In genomic region chr4:115063518-115064239, GRCm38 (mm10) we compare ENCODE assay signal across 7 mouse cellular contexts. TPM values are rescaled to one million over a fixed set of nuclear protein-coding genes. Genes with fewer than 3 reads are reported as not detected.
A peak's percentile ranks its signal among the peaks of the same experiment; 100 is the strongest.
DNase-seq lines count a peak whose midpoint lies in the region; ATAC-seq lines count a peak whose summit lies in the region.

No protein-coding gene starts in this region.

- H3K4me2 ChIP-seq in lung, embryonic 16.5 days (ENCODE audit: low read depth, low read length), result peak overlapping the region; percentile 75
- peak overlapping the region; percentile 88 for H3K4me2 ChIP-seq in forebrain, embryonic 11.5 days (ENCODE audit: low read depth, low read length, severe bottlenecking)
- H3K4me2 ChIP-seq in limb, embryonic 15.5 days, result peak overlapping the region; percentile 99
- H3K4me2 ChIP-seq in stomach, embryonic 14.5 days (replicated peaks; ENCODE audit: low read depth, low read length), result peak overlapping the region; percentile 91

- H3K4me1 ChIP-seq in lung, embryonic 16.5 days (replicated peaks; ENCODE audit: control insufficient read depth, insufficient read depth, low read length), result peaks cover 9% of the 10 kb centered on the region
- peaks cover 4% of the 10 kb centered on the region; the same call in 1 of the 2 replicates for H3K4me1 ChIP-seq in forebrain, embryonic 11.5 days (replicated peaks; ENCODE audit: control insufficient read depth, insufficient read depth, low read length)
- peaks cover 13% of the 10 kb centered on the region for H3K4me1 ChIP-seq in limb, embryonic 15.5 days
- 0 out of 2 replicates have a peak, but pooled peaks cover 3% of the 10 kb centered on the region for H3K4me1 ChIP-seq in stomach, embryonic 14.5 days (ENCODE audit: control insufficient read depth, insufficient read depth, low read length)

- H3K9me3 ChIP-seq in lung, embryonic 16.5 days (ENCODE audit: control insufficient read depth, low read length), result no peaks in the 10 kb centered on the region
- H3K9me3 ChIP-seq in forebrain, embryonic 11.5 days (ENCODE audit: control insufficient read depth, low read length), result no peaks in the 10 kb centered on the region
- H3K9me3 ChIP-seq in limb, embryonic 15.5 days, result no peaks in the 10 kb centered on the region
- no peaks in the 10 kb centered on the region for H3K9me3 ChIP-seq in stomach, embryonic 14.5 days (ENCODE audit: control insufficient read depth, low read depth, low read length)

- H3K27ac ChIP-seq in lung, embryonic 16.5 days (ENCODE audit: low read length), result no peak overlapping the region
- H3K27ac ChIP-seq in forebrain, embryonic 11.5 days (ENCODE audit: low read depth, low read length), result no peak overlapping the region
- no peak overlapping the region for H3K27ac ChIP-seq in limb, embryonic 15.5 days
- H3K27ac ChIP-seq in stomach, embryonic 14.5 days (ENCODE audit: low read length), result no peak overlapping the region

- ATAC-seq in lung, embryonic 16.5 days (ENCODE audit: low read depth), result no peak
- peak; percentile 22; the same call in 1 of the 2 replicates for ATAC-seq in forebrain, embryonic 11.5 days (replicated peaks; ENCODE audit: low FRiP score)
- ATAC-seq in limb, embryonic 15.5 days (ENCODE audit: insufficient number of reproducible peaks, low FRiP score, low TSS enrichment, low read depth), result no peak
- no peak for ATAC-seq in stomach, embryonic 14.5 days (ENCODE audit: insufficient number of reproducible peaks, insufficient read depth, low FRiP score, low read depth)

- peaks cover 70% of the 10 kb centered on the region for H3K27me3 ChIP-seq in lung, embryonic 16.5 days (ENCODE audit: control insufficient read depth, insufficient read depth, low read depth, low read length)
- H3K27me3 ChIP-seq in forebrain, embryonic 11.5 days (ENCODE audit: control insufficient read depth, insufficient read depth, low read length), result peaks cover 75% of the 10 kb centered on the region
- H3K27me3 ChIP-seq in limb, embryonic 15.5 days, result peaks cover 98% of the 10 kb centered on the region
- peaks cover 66% of the 10 kb centered on the region for H3K27me3 ChIP-seq in stomach, embryonic 14.5 days (ENCODE audit: control insufficient read depth, insufficient read depth, low read length)

- DNase-seq in lung, postnatal 10 days, result no peak
- no peak for DNase-seq in forebrain, embryonic 11.5 days (ENCODE audit: low spot score)
- DNase-seq in gastrocnemius, postnatal 25 days, result no peak
- no peak for DNase-seq in frontal cortex, adult 2 months (ENCODE audit: extremely low spot score in 1 of 2, low spot score in 1 of 2)

- WGBS in lung, embryonic 16.5 days, result 1% methylated on average over 31 of the region's 31 CpGs
- 2% methylated on average over 31 of the region's 31 CpGs for WGBS in forebrain, embryonic 11.5 days
- 2% methylated on average over 31 of the region's 31 CpGs for WGBS in limb, embryonic 15.5 days
- WGBS in stomach, embryonic 14.5 days, result 2% methylated on average over 31 of the region's 31 CpGs

- H3K9ac ChIP-seq in lung, embryonic 16.5 days (ENCODE audit: low read length), result peak overlapping the region; percentile 61
- peak overlapping the region; percentile 9 for H3K9ac ChIP-seq in forebrain, embryonic 11.5 days (ENCODE audit: low read length)
- 0 out of 2 replicates have a peak overlapping the region, but pooled peaks have one; percentile 33 for H3K9ac ChIP-seq in limb, embryonic 15.5 days
- no peak overlapping the region; the same call in 1 of the 2 replicates for H3K9ac ChIP-seq in stomach, embryonic 14.5 days (replicated peaks; ENCODE audit: low read depth, low read length)

- H3K36me3 ChIP-seq in lung, embryonic 16.5 days (ENCODE audit: control insufficient read depth, insufficient read depth, low read length), result no peaks in the 10 kb centered on the region
- H3K36me3 ChIP-seq in forebrain, embryonic 11.5 days (ENCODE audit: control insufficient read depth, insufficient read depth, low read length), result no peaks in the 10 kb centered on the region
- H3K36me3 ChIP-seq in limb, embryonic 15.5 days, result no peaks in the 10 kb centered on the region
- H3K36me3 ChIP-seq in stomach, embryonic 14.5 days (ENCODE audit: control insufficient read depth, insufficient read depth, low read length), result no peaks in the 10 kb centered on the region

- H3K4me3 ChIP-seq in lung, embryonic 16.5 days (ENCODE audit: low read length), result peak overlapping the region; percentile 51
- H3K4me3 ChIP-seq in forebrain, embryonic 11.5 days (ENCODE audit: low read depth, low read length), result peak overlapping the region; percentile 31
- peak overlapping the region; percentile 51 for H3K4me3 ChIP-seq in limb, embryonic 15.5 days
- H3K4me3 ChIP-seq in stomach, embryonic 14.5 days (ENCODE audit: low read depth, low read length), result peak overlapping the region; percentile 44

RNA-seq across cellular contexts. Expression of gene Tal1, which starts 7.5 kb away (rescaled TPM):
- 1.6 and 1.7 TPM in 2 replicates for polyA plus RNA-seq in lung, embryonic 16.5 days (2015; fragmentation: Nextera tagmentation; extraction: Ambion mirVana)
- polyA plus RNA-seq in forebrain, embryonic 11.5 days (2014; fragmentation: Nextera tagmentation; extraction: Ambion mirVana), result 3.4 and 3.7 TPM in 2 replicates
- polyA plus RNA-seq in limb, embryonic 15.5 days (2015; fragmentation: Nextera tagmentation; extraction: Ambion mirVana), result 0.67 and 1.0 TPM in 2 replicates
- polyA plus RNA-seq in stomach, embryonic 14.5 days (2014; fragmentation: Nextera tagmentation; extraction: Ambion mirVana), result 0.55 and 0.97 TPM in 2 replicates
- total RNA-seq in gastrocnemius, postnatal 25 days (2021), result 1 to 10 TPM in 1 of 2 experiments, under 1 TPM in 1; 0.46 to 1.3 TPM
- 1.4 and 1.6 TPM in 2 replicates for polyA plus RNA-seq in frontal cortex, adult 2 months (2012; rRNA removed)

RNA-seq across cellular contexts. Expression of gene Pdzk1ip1, which starts 24.8 kb away (rescaled TPM):
- 33.8 and 37.9 TPM in 2 replicates for polyA plus RNA-seq in lung, embryonic 16.5 days (2015; fragmentation: Nextera tagmentation; extraction: Ambion mirVana)
- 13.8 and 16.2 TPM in 2 replicates for polyA plus RNA-seq in forebrain, embryonic 11.5 days (2014; fragmentation: Nextera tagmentation; extraction: Ambion mirVana)
- 94.4 and 100 TPM in 2 replicates for polyA plus RNA-seq in limb, embryonic 15.5 days (2015; fragmentation: Nextera tagmentation; extraction: Ambion mirVana)
- polyA plus RNA-seq in stomach, embryonic 14.5 days (2014; fragmentation: Nextera tagmentation; extraction: Ambion mirVana), result 42.3 and 43.8 TPM in 2 replicates
- total RNA-seq in gastrocnemius, postnatal 25 days (2021), result not detected
- polyA plus RNA-seq in frontal cortex, adult 2 months (2012; rRNA removed), result 0.97 and 1.00 TPM in 2 replicates
